Mouse (Mus musculus) Patski (cell line): Measurements from ENCODE around the gene Tap2. TPM values are rescaled to one million over a fixed set of nuclear protein-coding genes. Genes with fewer than 3 reads are reported as not detected.

Source experiments
- ATAC-seq: fragments of 100-300 bp; one replicate; pipeline ENCODE4 v1.8.0; 2021
- CTCF ChIA-PET: fragments of 350-600 bp; sonication (Branson Sonifier 250); formaldehyde crosslinking; loops from one replicate; lab custom pipeline; 2022; ENCODE audit warnings: inconsistent platforms; lab: Charles Lee
- POLR2A ChIA-PET: fragments of 350-600 bp; sonication (Branson Sonifier 250); formaldehyde crosslinking; loops from one replicate; lab custom pipeline; 2022; ENCODE audit warnings: antibody characterized with exemption, inconsistent platforms; lab: Charles Lee
- DNase-seq: peaks from one replicate; pipeline ENCODE4 v3.0.0-alpha.2; 2011; ENCODE audit warnings: low read depth, low spot score
- H3K27me3 ChIP-seq: fragments of 371-371 bp; one replicate; pipeline ENCODE4 v1.5.1; 2021
- CTCF ChIP-seq: fragments of 100-300 bp; IDR thresholded peaks from one replicate; pipeline ENCODE4 v1.5.1; 2021
- in situ Hi-C: fragments of 300-500 bp; cut with MboI; formaldehyde crosslinking; loops from 3 replicates; pipeline ENCODE4 v1.11.1; 2018; ENCODE audit warnings: low pct_unique_long_range_greater_than_20kb, mixed read lengths
- polyA plus RNA-seq: library from polyadenylated mRNA; unstranded; gene quantifications from one replicate; pipeline ENCODE4 v1.2.3, GENCODE M21; 2021

Gene Tap2
- polyA plus RNA-seq, 1 experiment from 2014 or later: 38.2 TPM

- POLR2A ChIA-PET: no interaction called here
- no peaks in the 10 kb centered on the region for H3K27me3 ChIP-seq
These were observed 9.9 kb upstream of the Tap2 start for GRCm38 (mm10) chr17:34193468-34193867.

GRCm38 (mm10) chr17:34194723-34195122 lies 8.6 kb upstream of the Tap2 start:
- CTCF ChIA-PET: interaction anchor here (0.8 kb wide), 1 partner anchor 24 kb away, joined by 3 read pairs; no protein-coding TSS in a partner anchor
- in situ Hi-C loops: no loop called here
- no peak for TF ChIP-seq CTCF
- DNase-seq (no peak), ATAC-seq (no peak)
- POLR2A ChIA-PET: no interaction called here
- H3K27me3 ChIP-seq: no peaks in the 10 kb centered on the region

More at GRCm38 (mm10) chr17:34193468-34193867, 9.9 kb upstream of the Tap2 start:
- TF ChIP-seq CTCF: no peak
- DNase-seq (no peak), ATAC-seq (no peak)
- in situ Hi-C loops: no loop called here
- CTCF ChIA-PET: interaction anchor here (1.3 kb wide), 1 partner anchor 11 kb away, joined by 3 read pairs; no protein-coding TSS in a partner anchor

GRCm38 (mm10) chr17:34196491-34196890 lies 6.8 kb upstream of the Tap2 start:
- in situ Hi-C loops: no loop called here
- ChIA-PET POLR2A (no interaction called here), CTCF (no interaction called here)
- DNase-seq: no peak
- TF ChIP-seq CTCF: no peak
- ATAC-seq: no peak
- H3K27me3 ChIP-seq: no peaks in the 10 kb centered on the region

GRCm38 (mm10) chr17:34196941-34197894 lies 6.1 kb upstream of the Tap2 start, which contains the start of gene Psmb8:
Psmb8 (plus strand) TSS chr17:34197721.
- no peak for TF ChIP-seq CTCF
- ATAC-seq: peak; percentile 72
- in situ Hi-C loops: no loop called here
- ChIA-PET POLR2A (interaction anchor here (0.5 kb wide), 1 partner anchor 856 kb away, joined by 3 read pairs; no protein-coding TSS in a partner anchor), CTCF (interaction anchor here (1.1 kb wide), 1 partner anchor 27 kb away, joined by 3 read pairs; no protein-coding TSS in a partner anchor)
- H3K27me3 ChIP-seq: no peaks in the 10 kb centered on the region
- DNase-seq: no peak

- H3K27me3 ChIP-seq: no peaks in the 10 kb centered on the region
- no peak for TF ChIP-seq CTCF
- in situ Hi-C loops: no loop called here
- POLR2A ChIA-PET: no interaction called here
- CTCF ChIA-PET: interaction anchor here (1.1 kb wide), 1 partner anchor 28 kb away, joined by 3 read pairs; no protein-coding TSS in a partner anchor
- no peak for DNase-seq
- peak; percentile 13 for ATAC-seq
These were observed 5.3 kb upstream of the Tap2 start for GRCm38 (mm10) chr17:34197904-34198520.

GRCm38 (mm10) chr17:34198521-34198912 lies 4.8 kb upstream of the Tap2 start:
- DNase-seq: no peak

GRCm38 (mm10) chr17:34199050-34199619 lies 4.2 kb upstream of the Tap2 start:
- in situ Hi-C loops: no loop called here

More at GRCm38 (mm10) chr17:34198521-34198912, 4.8 kb upstream of the Tap2 start:
- ChIA-PET POLR2A (no interaction called here), CTCF (interaction anchor here (1.1 kb wide), 1 partner anchor 29 kb away, joined by 3 read pairs; no protein-coding TSS in a partner anchor)
- ATAC-seq: no peak
- in situ Hi-C loops: no loop called here
- H3K27me3 ChIP-seq: no peaks in the 10 kb centered on the region
- no peak for TF ChIP-seq CTCF

GRCm38 (mm10) chr17:34200047-34200446 lies 3.3 kb upstream of the Tap2 start:
- ATAC-seq (no peak), DNase-seq (no peak)
- no peak for TF ChIP-seq CTCF
- in situ Hi-C loops: no loop called here
- ChIA-PET POLR2A (no interaction called here), CTCF (no interaction called here)
- no peaks in the 10 kb centered on the region for H3K27me3 ChIP-seq

More at GRCm38 (mm10) chr17:34199050-34199619, 4.2 kb upstream of the Tap2 start:
- ChIA-PET POLR2A (no interaction called here), CTCF (interaction anchor here (0.9 kb wide), 1 partner anchor 36 kb away, joined by 3 read pairs; no protein-coding TSS in a partner anchor)
- no peak for DNase-seq
- TF ChIP-seq CTCF: no peak
- no peaks in the 10 kb centered on the region for H3K27me3 ChIP-seq
- no peak for ATAC-seq

GRCm38 (mm10) chr17:34200772-34201505 lies 2.4 kb upstream of the Tap2 start:
- in situ Hi-C loops: no loop called here
- no peak for TF ChIP-seq CTCF
- ATAC-seq: no peak
- CTCF ChIA-PET: interaction anchor here (1.1 kb wide), 1 partner anchor 34 kb away, joined by 3 read pairs; no protein-coding TSS in a partner anchor
- H3K27me3 ChIP-seq: no peaks in the 10 kb centered on the region
- POLR2A ChIA-PET: no interaction called here
- DNase-seq: no peak
